Mouse (Mus musculus) cerebellum, postnatal 36 days (tissue): ENCODE measurements around the gene Oxct2b.
"Not testable (repeated sequence)": the region's sequence is repeated elsewhere in the genome, so short reads cannot be mapped to it uniquely, and the experiment has no call there.

Source experiments
- DNase-seq, 2 experiments: peaks; one replicate each; pipeline ENCODE4 v3.0.0; 2021 to 2022; ENCODE audit warnings: mixed read lengths in 2 of 2

Gene Oxct2b

GRCm38 (mm10) chr4:123116011-123116410 is at the start of gene Oxct2b:
Gene Oxct2b (plus strand): TSS chr4:123116266.
- no peak for DNase-seq

DNA sequence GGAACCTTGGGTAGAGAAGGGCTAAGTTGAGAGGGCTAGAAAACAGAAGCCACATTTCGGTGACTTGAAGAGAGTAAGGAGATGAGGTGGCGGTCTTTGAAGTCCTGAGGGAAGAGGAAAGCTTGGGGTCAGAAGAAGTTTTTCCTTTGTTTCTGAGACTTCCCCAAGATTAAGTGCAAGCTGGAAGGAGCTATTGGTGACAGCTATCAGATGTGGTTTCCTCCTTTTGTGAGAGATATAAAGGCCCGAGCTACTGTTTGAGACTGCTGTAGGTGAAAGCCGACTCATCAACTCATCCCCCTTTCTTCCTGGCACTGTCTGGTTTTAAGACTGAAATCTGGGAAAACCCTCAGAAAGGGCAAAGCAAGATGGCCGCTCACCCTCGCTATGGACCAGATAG is 47.4 kb upstream of the Oxct2b start:
- no peak for DNase-seq

DNA sequence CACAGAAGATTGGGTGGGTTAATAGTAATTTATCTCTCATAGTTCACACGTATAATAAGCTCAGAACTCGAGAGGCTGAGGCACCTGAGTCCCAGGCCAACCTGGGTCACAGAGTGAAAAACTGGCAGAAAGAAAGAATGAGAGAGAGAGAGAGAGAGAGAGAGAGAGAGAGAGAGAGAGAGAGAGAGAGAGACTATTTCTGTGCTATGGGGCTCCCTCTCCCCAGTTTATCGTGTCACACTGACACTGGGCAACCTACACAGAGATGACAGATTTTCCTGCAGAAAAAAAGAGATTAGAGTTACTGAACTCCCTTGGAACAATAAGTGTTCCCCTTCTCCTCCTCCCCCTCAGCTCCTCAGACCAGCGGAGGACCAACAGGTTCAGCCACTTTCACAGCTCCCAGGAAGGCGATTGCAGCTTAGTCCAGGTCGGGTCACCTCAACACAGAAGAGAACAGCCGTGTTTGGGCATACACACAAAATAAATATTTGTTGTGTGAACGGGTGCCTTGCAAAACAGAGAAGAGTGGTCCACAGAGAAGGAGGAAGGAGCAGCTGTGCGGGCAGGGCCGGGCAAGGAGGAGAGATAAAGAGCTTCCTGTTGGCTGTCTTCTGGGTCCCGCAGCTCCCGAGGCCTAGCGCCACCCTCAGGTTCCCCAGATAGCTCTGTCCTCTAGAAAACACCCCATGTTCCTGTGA is 44.6 kb upstream of the Oxct2b start:
- peak; percentile 36 to 48 for DNase-seq

- no peak for DNase-seq
Measured at GRCm38 (mm10) chr4:123076928-123077327, 39.1 kb upstream of the Oxct2b start.

GRCm38 (mm10) chr4:123078231-123078630 is 37.8 kb upstream of the Oxct2b start:
- no peak for DNase-seq

- DNase-seq: peak; percentile 38 to 52
Measured at GRCm38 (mm10) chr4:123080791-123081190, 35.3 kb upstream of the Oxct2b start.

DNA sequence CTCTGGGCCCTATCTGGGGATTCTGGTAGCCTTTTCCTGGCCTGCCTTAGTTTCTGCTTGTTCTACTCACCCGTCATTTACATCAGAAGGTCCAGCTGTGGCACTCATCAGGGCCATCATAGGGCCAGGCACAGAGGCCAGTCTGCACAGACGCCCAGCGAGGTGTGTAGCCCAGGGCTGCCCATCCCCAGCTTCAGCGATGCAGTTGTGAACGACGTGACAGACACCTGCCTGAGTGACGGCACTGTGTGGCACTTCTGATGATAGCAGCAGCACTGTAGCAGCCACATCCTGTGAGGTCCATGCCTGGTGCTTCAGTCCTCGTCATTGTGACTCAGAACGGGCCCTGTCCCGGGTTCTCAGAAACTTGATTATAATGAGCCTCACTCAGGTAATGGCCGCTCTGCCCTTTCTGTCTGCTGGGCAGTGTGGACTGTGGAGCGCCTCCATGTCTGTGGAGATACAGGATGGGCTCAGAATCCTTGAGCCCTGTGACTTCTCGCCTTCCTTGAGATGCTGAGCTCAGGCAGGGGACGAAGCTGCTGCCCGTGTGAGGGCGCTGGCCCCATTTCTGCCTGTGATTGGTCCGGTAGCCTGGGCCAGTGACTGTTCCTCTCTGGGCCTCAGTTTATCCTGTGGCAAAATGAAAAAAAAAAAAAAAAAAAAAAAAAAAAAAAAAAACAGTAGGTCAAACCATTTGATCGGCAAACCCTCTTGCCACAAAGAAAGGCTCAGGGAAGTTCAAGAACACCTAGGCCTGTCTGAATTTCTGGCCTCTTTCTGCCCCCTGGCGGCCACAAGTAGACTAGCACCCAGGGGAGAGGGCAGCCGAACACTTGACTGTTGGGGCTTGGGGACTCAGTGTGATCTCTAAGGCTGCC is 33.5 kb upstream of the Oxct2b start:
- peak; percentile 61 to 65 for DNase-seq

GRCm38 (mm10) chr4:123083323-123083902 is 32.7 kb upstream of the Oxct2b start:
- DNase-seq: no peak

DNA sequence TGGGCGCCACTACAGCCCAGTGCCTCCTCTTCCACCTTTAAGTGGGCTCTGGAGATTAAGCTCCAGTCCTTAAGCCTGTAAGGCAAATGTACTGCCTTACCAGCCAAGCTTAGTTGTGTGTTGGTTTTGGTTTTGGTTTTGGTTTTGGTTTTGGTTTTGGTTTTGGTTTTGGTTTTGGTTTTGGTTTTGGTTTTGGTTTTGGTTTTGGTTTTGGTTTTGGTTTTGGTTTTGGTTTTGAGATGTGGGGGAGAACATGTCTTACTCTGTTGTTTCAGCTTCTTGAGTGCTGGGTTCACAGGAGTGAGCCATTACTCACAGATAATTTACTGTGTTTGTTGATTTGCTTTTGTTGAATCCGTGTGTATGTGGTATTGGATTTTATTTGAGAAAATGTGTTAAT is 30.8 kb upstream of the Oxct2b start:
- no peak for DNase-seq

- DNase-seq: no peak
Measured at GRCm38 (mm10) chr4:123086381-123086780, 29.7 kb upstream of the Oxct2b start.

- DNase-seq: no peak
Measured at GRCm38 (mm10) chr4:123092621-123093020, 23.4 kb upstream of the Oxct2b start.

DNA sequence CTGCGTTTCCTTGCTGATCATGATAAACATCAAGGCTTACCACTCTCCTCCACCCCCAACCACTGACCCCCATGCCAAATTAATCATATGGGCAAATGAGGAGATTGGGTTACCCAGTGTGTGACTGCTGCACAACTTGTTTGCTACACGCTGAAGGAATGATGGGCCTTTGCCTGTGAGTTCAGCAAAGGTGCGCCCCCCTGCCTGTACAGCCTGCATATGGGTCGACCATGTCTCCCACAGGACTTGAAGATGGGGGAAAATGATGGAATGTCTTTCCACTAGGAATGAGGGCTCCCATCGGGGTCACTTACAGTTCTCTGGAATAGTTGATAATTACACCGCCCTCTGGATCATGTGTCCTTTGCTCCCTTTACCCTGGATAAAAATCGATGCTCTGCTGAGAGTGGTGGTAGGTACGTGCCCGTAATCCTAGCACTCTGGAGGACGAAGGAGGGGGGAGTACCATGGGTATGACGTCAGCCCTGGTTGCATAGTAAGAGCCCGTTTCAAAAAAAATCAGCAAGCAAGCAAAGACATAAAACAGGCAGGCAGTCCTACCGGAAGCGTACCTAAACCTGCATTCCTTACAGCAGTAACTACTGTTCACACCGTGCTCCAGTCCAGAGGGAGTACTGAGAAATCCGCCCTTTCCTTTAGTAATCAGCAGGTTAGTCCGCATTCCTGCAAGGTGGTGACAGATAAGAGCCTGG is 22.8 kb upstream of the Oxct2b start:
- DNase-seq: no peak

DNA sequence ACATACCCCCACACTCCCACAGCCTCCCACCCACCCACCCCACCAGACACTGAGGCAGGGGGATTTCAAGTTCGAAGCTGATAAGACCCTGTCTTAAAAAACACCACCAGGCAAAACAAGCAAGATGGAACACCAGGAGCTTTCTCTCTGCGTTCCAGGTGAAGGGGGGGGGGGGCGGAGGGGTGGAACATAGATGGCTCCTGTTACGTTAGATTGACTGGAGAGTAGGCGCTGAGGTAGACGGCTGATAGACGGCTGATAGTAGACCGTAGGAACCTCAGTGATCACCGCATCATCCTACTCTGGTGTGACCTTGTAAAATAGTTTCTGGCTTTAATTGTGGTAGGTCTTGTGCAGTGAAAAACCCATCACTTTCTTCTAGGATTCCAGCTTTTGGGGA is 22.2 kb upstream of the Oxct2b start:
- no peak for DNase-seq

GRCm38 (mm10) chr4:123104651-123105450 is 11.2 kb upstream of the Oxct2b start, which contains the start of gene Bmp8b:
Gene Bmp8b (plus strand): TSS chr4:123105165.
- no peak for DNase-seq

DNA sequence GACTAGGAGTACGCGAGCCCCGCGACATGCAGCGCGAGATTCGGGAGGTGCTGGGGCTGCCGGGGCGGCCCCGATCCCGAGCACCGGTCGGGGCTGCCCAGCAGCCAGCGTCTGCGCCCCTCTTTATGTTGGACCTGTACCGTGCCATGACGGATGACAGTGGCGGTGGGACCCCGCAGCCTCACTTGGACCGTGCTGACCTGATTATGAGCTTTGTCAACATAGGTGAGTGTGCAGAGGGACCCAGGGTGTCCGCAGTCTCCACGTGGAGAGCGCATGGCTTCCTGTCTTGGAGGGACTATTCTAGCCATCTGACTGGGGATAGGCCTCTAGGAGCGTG is 10.6 kb upstream of the Oxct2b start:
- DNase-seq: no peak

DNA sequence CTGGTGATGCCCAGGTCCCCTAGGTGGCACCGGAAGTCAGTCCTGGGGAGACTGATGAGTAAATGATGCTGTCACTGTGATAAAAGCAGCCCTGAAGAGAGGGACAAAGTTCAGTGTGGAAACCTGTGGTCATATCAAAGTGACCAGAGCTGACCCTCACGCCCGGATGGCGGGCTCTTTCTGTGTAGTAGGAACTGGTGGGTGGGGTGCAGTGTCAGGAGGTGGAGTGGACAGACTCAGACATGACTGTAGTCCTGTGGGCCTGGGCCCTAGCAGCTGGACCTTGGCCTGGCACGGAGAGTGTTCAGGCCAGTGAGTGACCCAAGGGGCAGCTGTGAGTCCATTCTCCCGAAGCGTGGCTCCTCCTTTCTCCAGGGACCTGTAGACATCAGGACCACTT is 10.1 kb upstream of the Oxct2b start:
- not testable (repeated sequence) for DNase-seq

- no peak for DNase-seq
Measured at GRCm38 (mm10) chr4:123106864-123107263, 9.2 kb upstream of the Oxct2b start.

DNA sequence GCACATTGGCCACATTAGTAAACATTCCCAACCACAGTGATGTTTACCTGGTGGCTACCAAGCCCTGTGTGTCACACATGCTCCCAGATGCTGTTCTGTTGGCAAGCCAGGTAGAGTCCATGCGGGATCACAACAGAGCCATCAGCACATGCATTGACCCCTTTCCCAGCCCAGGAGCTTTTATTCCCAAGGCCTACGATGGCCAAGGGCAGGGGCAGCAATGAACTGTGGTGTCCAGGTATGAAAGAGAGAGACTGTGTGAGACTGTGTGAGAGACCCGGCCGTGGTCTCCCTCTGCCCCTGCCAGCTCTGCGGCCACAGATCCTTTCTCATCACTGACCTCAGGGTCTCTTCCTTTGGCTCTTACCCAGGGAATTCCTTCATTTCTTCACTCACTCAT is 8.0 kb upstream of the Oxct2b start:
- no peak for DNase-seq

- DNase-seq: no peak
Measured at GRCm38 (mm10) chr4:123110751-123111150, 5.3 kb upstream of the Oxct2b start.

- not testable (repeated sequence) for DNase-seq
Measured at GRCm38 (mm10) chr4:123111275-123111983, 4.6 kb upstream of the Oxct2b start.

- DNase-seq: no peak
Measured at GRCm38 (mm10) chr4:123112216-123112764, 3.8 kb upstream of the Oxct2b start.
